Mouse (Mus musculus): ENCODE data around the gene Rcvrn.

DNA sequence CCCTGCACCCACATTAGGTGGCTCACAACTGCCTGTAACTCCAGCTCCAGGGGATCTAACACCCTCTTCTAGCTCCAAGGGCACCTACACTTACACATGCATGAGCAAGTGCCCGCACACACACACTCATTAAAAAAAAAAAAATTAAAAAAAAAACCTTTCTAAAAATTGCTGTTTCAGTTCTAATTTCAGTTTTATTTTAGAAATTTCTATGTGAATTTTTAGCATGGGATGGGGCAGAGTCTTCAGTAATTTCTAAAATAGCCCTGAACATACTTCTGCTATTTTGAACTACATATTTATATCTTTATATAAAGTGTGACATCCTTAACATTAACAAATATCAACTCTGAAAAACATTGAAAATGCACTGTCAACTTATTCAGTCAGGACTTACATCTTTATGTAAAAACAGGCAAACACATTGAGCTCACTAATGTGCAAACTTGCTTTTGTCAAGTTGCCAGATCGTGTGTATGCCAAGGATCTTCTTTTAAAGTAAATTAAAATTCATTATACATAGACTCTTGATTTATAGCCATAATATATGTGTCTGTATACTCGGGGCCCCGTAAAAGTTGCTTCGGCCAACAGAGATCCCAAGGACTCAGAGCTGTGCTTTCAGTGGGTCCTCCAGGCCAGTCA is 43.8 kb downstream of the Rcvrn start:
- no peak for TF ChIP-seq JUND (IDR thresholded peaks at IDR 0.05; ENCODE audit: low read depth, low read length)
- TF ChIP-seq TBP (IDR thresholded peaks at IDR 0.05; ENCODE audit: low read depth, low read length): no peak
- no peak for TF ChIP-seq BHLHE40 (IDR thresholded peaks at IDR 0.05; ENCODE audit: borderline replicate concordance, low read depth, low read length)
- no peak for TF ChIP-seq CTCF (IDR thresholded peaks at IDR 0.05 in 2 of 3, conservative IDR thresholded peaks at IDR 0.05 in 1 of 3; ENCODE audit: control insufficient read depth in 1 of 3, insufficient read depth in 1 of 3, low read depth in 2 of 3, low read length in 3 of 3, poor library complexity in 1 of 3, severe bottlenecking in 1 of 3)
